22 mouse cellular contexts compared by ENCODE assay signal in the genomic region with DNA sequence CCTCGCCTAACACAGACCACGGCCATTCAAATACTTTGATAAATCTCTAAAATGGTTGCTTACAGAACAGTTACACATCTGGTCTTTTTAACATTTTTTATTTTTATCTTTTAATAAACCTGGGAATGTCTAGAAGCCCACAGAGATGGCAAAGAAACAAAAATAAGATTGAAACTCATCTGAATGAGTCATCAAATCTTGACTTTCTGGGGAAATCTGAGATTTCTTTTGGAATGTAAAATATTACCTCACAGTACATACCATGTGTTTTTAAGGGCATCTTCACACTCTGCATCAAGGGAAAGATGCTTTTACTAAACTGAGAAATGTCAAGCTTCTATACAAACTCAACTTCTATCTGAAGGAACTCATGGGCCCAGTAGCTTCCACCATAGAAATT. TPM values are rescaled to one million over a fixed set of nuclear protein-coding genes. Genes with fewer than 3 reads are reported as not detected.
"Had no signal": no experiment of that assay in that cellular context is flagged by ENCODE, and none has a peak within 500 bp of the region (broad histone marks: within the 10 kb centered on the region; RNA-seq: fewer than 3 reads in every experiment).

No protein-coding gene starts in this region.

- H3K4me1 ChIP-seq: limb, embryonic 10.5 days; liver, embryonic 12.5 days; lung, embryonic 15.5 days; midbrain, embryonic 10.5 days; midbrain, embryonic 13.5 days; neural tube, embryonic 13.5 days had no signal

- H3K4me3 ChIP-seq: kidney, embryonic 15.5 days; limb, embryonic 10.5 days; limb, embryonic 13.5 days; liver, embryonic 12.5 days; liver, embryonic 15.5 days; lung, embryonic 15.5 days; megakaryocyte, embryonic 14.5 days; midbrain, embryonic 10.5 days; midbrain, embryonic 13.5 days; myocyte; neural tube, embryonic 13.5 days had no signal

- H3K4me2 ChIP-seq: kidney, embryonic 15.5 days; limb, embryonic 13.5 days; liver, embryonic 12.5 days; liver, embryonic 15.5 days; lung, embryonic 15.5 days; midbrain, embryonic 13.5 days; neural tube, embryonic 13.5 days had no signal

- ATAC-seq: liver, embryonic 12.5 days; midbrain, embryonic 13.5 days; midbrain, embryonic 16.5 days had no signal

- H3K9ac ChIP-seq: kidney, embryonic 15.5 days; limb, embryonic 13.5 days; liver, embryonic 12.5 days; liver, embryonic 15.5 days; lung, embryonic 15.5 days; midbrain, embryonic 13.5 days; neural tube, embryonic 13.5 days had no signal

- H3K9me3 ChIP-seq: kidney, embryonic 15.5 days; limb, embryonic 10.5 days; limb, embryonic 13.5 days; liver, embryonic 12.5 days; liver, embryonic 15.5 days; lung, embryonic 15.5 days; midbrain, embryonic 10.5 days; midbrain, embryonic 13.5 days; neural tube, embryonic 13.5 days had no signal

- DNase-seq: kidney, adult 8-10 months; kidney, postnatal 10 days; kidney, postnatal 36 days; liver; lung, adult 18-20 months; lung, postnatal 10 days; lung, postnatal 36 days; retina, postnatal 1 day; thymus, adult 2 months; thymus, postnatal 25 days had no signal

- H3K36me3 ChIP-seq: kidney, embryonic 15.5 days; limb, embryonic 10.5 days; limb, embryonic 13.5 days; liver, embryonic 12.5 days; liver, embryonic 15.5 days; lung, embryonic 15.5 days; midbrain, embryonic 10.5 days; midbrain, embryonic 13.5 days; neural tube, embryonic 13.5 days had no signal

- H3K27me3 ChIP-seq: kidney, embryonic 15.5 days; limb, embryonic 13.5 days; liver, embryonic 12.5 days; liver, embryonic 15.5 days; lung, embryonic 15.5 days; midbrain, embryonic 13.5 days; neural tube, embryonic 13.5 days had no signal

- H3K27ac ChIP-seq: kidney, embryonic 15.5 days; limb, embryonic 10.5 days; limb, embryonic 13.5 days; liver, embryonic 12.5 days; liver, embryonic 15.5 days; lung, embryonic 15.5 days; midbrain, embryonic 10.5 days; midbrain, embryonic 13.5 days; neural tube, embryonic 13.5 days had no signal

RNA-seq across cellular contexts. Expression of a gene that starts 19.1 kb away (rescaled TPM):
- polyA plus RNA-seq: midbrain, embryonic 10.5 days; myocyte had no signal
